Mouse (Mus musculus): ENCODE results near the gene Cltc.

DNA sequence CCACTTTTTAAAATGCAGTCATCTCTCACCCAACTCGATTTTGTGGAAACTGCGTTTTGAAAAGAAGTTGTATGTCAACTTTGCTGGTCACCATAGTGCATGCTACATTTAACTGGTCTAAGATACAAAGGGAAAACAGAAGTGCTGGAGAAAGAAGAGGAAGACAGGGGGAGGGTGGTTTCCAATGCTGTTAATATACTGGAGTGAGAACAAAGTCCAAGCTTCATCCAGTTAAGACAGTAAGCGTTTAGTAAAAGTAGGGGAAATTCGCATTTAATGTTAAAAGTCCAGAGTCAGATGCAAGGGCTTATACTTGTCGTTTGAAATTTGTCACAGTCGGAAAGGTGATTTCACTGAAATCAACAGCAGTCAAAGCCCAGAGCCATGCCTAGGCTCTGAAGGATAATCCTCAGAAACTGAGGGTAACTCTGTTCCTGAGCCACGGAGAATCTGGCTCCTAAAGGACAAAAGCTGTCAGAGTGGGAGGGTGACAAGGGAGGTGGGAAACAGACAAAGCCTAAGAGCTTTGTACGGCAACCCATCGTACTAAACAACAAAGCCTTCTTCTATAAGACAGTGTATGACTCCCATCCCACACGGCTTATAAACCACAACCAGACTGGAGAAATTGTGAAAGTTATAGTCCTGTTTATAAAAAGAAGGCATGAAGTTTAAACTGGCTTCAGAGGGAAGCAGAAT, 23.0 kb downstream of the Cltc start:
- TF ChIP-seq CTCF (IDR thresholded peaks at IDR 0.05; ENCODE audit: control insufficient read depth, insufficient read depth, insufficient replicate concordance, low read depth, low read length) (no peak), POLR2A (IDR thresholded peaks at IDR 0.05; ENCODE audit: control insufficient read depth, low read depth, low read length) (no peak)

Measured in testis, adult 2 months (tissue).